Mouse (Mus musculus) stomach, postnatal 0 days (tissue): ENCODE measurements around the gene Map2k6. TPM values are rescaled to one million over a fixed set of nuclear protein-coding genes. Genes with fewer than 3 reads are reported as not detected.

ENCODE experiments used
- ATAC-seq: fragments of 200-750 bp; cut with Nextera tagmentation; 2 replicates; pipeline ENCODE4 v1.8.0; 2017; ENCODE audit not compliant: low FRiP score, low TSS enrichment
- DNase-seq: peaks from one replicate; pipeline ENCODE4 v3.0.0-alpha.2; 2016; ENCODE audit warnings: low spot score
- H3K27ac ChIP-seq: fragments of 300-500 bp; sonication (generic); replicated peaks from 2 replicates; pipeline ENCODE4 v1.5.1; 2014; ENCODE audit warnings: mild to moderate bottlenecking, control low read depth
- H3K27me3 ChIP-seq: fragments of 300-500 bp; sonication (generic); 2 replicates; pipeline ENCODE4 v1.6.1; 2014; ENCODE audit warnings: low read length; ENCODE audit not compliant: control insufficient read depth, insufficient read depth
- H3K36me3 ChIP-seq: fragments of 300-500 bp; sonication (generic); 2 replicates; pipeline ENCODE4 v1.6.1; 2014; ENCODE audit warnings: low read length, mixed read lengths; ENCODE audit not compliant: control insufficient read depth, insufficient read depth
- H3K4me1 ChIP-seq: fragments of 300-500 bp; sonication (generic); replicated peaks from 2 replicates; pipeline ENCODE4 v1.6.1; 2014; ENCODE audit warnings: antibody characterized with exemption; ENCODE audit not compliant: control insufficient read depth, insufficient read depth
- H3K4me2 ChIP-seq: fragments of 300-500 bp; sonication (generic); replicated peaks from 2 replicates; pipeline ENCODE4 v1.6.1; 2014; ENCODE audit warnings: low read depth, mild to moderate bottlenecking, control low read depth, moderate library complexity
- H3K4me3 ChIP-seq: fragments of 300-500 bp; sonication (generic); 2 replicates; pipeline ENCODE4 v1.5.1; 2014; ENCODE audit warnings: low read depth, low read length, control low read depth
- H3K9ac ChIP-seq: fragments of 300-500 bp; sonication (generic); 2 replicates; pipeline ENCODE4 v1.6.1; 2014; ENCODE audit warnings: mild to moderate bottlenecking, low read length, control low read depth, mixed read lengths
- H3K9me3 ChIP-seq: fragments of 300-500 bp; sonication (generic); 2 replicates; pipeline ENCODE4 v1.6.1; 2016; ENCODE audit warnings: low read length; ENCODE audit not compliant: control insufficient read depth
- CTCF ChIP-seq: IDR thresholded peaks from 2 replicates; pipeline ENCODE4 v1.5.1; 2016; ENCODE audit warnings: antibody characterized with exemption, low read depth, mild to moderate bottlenecking, moderate library complexity
- EP300 ChIP-seq: optimal IDR thresholded peaks from 2 replicates; pipeline ENCODE3; 2016; ENCODE audit warnings: antibody characterized with exemption
- WGBS: fragments of 180-500 bp; shearing (Covaris S2); extraction: QIAGEN DNeasy Blood & Tissue Kit; methylation state at CpG from one replicate; pipeline ENCODE4 v1.1.7; 2014; 5-methylcytosine and 5-hydroxymethylcytosine counted together
- polyA plus RNA-seq: library from polyadenylated mRNA; unstranded; fragments of >200 nt; fragmentation: Nextera tagmentation; extraction: Ambion mirVana; gene quantifications from 2 replicates; pipeline ENCODE4 v1.2.1, GENCODE M21; 2015

Map2k6 gene
- polyA plus RNA-seq, 1 experiment from 2014 or later: 6.0 TPM

DNA sequence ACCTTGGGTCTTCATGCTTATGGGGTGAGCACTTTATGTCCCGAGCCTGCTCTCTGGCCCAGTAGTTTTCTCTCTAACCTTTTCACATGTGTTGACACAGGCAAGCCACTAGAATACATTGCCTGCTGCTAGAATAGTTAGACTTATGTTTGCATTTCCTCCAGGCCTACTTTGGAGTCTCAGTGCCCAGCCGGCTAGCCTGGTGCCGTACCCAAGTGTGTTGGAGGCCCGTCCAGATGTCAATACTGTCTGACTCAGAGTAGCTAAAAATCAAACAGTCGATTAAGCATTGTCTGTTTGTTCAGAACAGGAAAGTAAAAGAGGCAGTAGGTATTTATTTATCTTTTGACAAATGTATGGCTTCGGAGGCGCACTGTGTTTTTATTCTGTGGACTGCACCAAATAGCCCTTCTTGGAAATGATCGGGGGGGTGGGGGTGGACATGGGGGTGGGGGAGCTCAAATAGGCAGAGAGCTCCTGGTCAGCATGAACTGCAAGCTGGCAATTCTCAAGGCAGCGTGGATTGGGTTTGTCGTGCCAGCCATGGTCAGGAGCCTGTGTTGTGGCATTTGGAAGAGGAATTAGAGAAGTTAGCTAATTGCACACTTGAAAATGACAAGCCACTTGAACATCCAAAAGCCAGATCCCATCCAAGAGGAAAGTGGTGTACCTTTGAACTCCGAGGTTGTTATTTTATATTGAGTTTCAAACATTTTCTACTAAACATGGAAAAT, 104.2 kb downstream of the Map2k6 start:
- H3K27me3 ChIP-seq: no peaks in the 10 kb centered on the region
- no peak overlapping the region for H3K27ac ChIP-seq
- 63% methylated on average over 11 of the region's 11 CpGs for WGBS
- no peak overlapping the region for H3K4me3 ChIP-seq
- H3K9ac ChIP-seq: no peak overlapping the region
- H3K9me3 ChIP-seq: no peaks in the 10 kb centered on the region
- DNase-seq (peak; percentile 52), ATAC-seq (peak; percentile 70; the same call in 1 of the 2 replicates)
- H3K4me1 ChIP-seq: no peaks in the 10 kb centered on the region
- TF ChIP-seq CTCF (no peak), EP300 (no peak)
- no peak overlapping the region for H3K4me2 ChIP-seq
- peaks cover 2% of the 10 kb centered on the region; the same call in 1 of the 2 replicates for H3K36me3 ChIP-seq

DNA sequence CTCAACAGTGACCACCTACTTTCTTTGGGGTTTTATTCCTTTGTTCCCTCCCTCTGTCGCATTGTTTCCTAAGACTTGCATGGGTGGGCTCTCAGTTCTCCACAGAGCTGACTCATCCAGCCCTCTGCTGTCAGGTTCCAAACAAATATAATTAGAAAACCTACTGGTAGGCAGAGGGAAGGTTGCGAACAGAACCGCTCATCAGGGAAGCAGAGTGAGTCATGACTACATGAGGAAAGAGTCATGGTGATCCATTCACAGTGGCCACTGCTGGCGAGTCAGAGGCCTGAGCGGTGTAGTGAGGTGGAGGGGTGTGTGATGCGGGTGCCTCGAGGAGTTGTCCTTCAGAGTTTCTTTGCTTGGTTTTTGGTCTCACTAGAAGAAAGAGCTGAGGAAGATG, 112.5 kb downstream of the Map2k6 start:
- no peaks in the 10 kb centered on the region for H3K27me3 ChIP-seq
- H3K9me3 ChIP-seq: no peaks in the 10 kb centered on the region
- ATAC-seq: no peak
- H3K9ac ChIP-seq: no peak overlapping the region
- no peak for TF ChIP-seq EP300
- DNase-seq: no peak
- no peaks in the 10 kb centered on the region for H3K4me1 ChIP-seq
- H3K36me3 ChIP-seq: peaks cover 9% of the 10 kb centered on the region; the same call in 1 of the 2 replicates
- WGBS: 83% methylated on average over 7 of the region's 7 CpGs
- no peak overlapping the region for H3K27ac ChIP-seq
- H3K4me3 ChIP-seq: no peak overlapping the region
- no peak overlapping the region for H3K4me2 ChIP-seq

DNA sequence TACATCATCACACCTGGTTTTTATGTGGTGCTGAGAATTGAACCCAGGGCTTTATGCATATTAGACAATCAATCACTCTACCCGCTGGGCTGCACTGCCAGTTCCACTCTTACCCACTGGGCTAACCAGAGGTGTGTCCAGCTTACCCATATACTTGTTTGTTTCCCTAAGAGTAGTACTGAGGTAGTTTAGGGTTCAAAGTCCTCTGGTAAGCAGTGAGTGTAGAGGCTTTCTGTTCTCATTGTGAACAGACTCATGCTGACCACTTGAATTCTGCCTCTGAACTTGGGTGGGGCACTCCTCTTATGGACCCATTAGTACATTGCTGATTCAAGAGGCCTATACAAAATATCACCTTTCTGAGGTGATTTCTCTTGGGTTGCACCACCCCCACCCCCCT, 119.7 kb downstream of the Map2k6 start:
- H3K4me3 ChIP-seq: no peak overlapping the region
- ATAC-seq (peak; percentile 51; the same call in 1 of the 2 replicates), DNase-seq (no peak)
- no peaks in the 10 kb centered on the region for H3K9me3 ChIP-seq
- no peaks in the 10 kb centered on the region for H3K27me3 ChIP-seq
- no peak overlapping the region for H3K9ac ChIP-seq
- H3K36me3 ChIP-seq: peaks cover 4% of the 10 kb centered on the region; the same call in 1 of the 2 replicates
- 100% methylated on average over 1 of the region's 1 CpGs for WGBS
- no peak overlapping the region for H3K4me2 ChIP-seq
- TF ChIP-seq EP300: no peak
- no peak for TF ChIP-seq CTCF
- H3K4me1 ChIP-seq: no peaks in the 10 kb centered on the region
- no peak overlapping the region for H3K27ac ChIP-seq

DNA sequence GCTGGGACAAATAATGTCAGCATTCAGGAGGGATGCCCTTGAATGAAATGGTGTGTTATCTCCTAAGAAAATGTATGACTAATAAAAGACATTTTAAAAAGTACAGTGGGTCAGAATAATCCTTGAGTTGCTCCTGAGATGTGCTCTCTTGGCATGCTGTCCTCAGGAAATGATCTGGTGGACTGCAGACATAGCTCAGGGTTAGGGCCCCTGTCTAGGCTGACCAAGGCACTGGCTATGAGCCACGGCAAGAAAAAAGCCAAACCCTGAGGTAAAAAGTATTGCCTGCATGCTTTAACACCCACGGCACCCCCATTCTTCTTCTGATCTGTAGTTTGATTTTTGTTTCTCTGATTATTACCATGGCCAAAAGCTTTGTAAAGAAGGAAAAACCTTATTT, 124.0 kb downstream of the Map2k6 start:
- no peaks in the 10 kb centered on the region for H3K27me3 ChIP-seq
- no peaks in the 10 kb centered on the region for H3K36me3 ChIP-seq
- no peak overlapping the region for H3K9ac ChIP-seq
- TF ChIP-seq EP300 (no peak), CTCF (no peak)
- no peak for ATAC-seq
- no peaks in the 10 kb centered on the region for H3K4me1 ChIP-seq
- H3K4me3 ChIP-seq: no peak overlapping the region
- no peak for DNase-seq
- no peak overlapping the region for H3K27ac ChIP-seq
- no peak overlapping the region for H3K4me2 ChIP-seq
- 90% methylated on average over 2 of the region's 2 CpGs for WGBS
- no peaks in the 10 kb centered on the region for H3K9me3 ChIP-seq

DNA sequence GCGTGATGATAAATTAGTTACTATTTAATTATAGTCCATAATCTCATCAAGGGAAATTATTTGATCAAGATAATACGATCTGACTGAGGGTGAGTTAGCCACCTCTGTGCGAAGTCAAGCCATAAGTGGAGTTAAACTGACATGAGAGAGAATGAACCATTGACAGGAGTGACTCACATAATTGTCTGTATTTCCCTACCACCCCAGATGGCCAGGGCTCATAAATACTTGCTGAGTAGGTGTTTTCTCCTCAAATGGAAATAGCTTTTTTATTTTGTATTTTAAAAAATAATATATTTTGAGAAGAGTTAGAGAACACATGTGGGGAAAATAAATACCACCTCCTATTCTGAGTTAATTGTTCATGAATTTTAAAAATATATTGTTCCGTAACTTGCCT, 127.2 kb downstream of the Map2k6 start:
- Histone ChIP-seq H3K9ac (no peak overlapping the region), H3K4me3 (no peak overlapping the region), H3K9me3 (no peaks in the 10 kb centered on the region), H3K4me1 (no peaks in the 10 kb centered on the region), H3K4me2 (no peak overlapping the region), H3K27ac (no peak overlapping the region), H3K27me3 (no peaks in the 10 kb centered on the region), H3K36me3 (no peaks in the 10 kb centered on the region)
- 92% methylated on average over 4 of the region's 4 CpGs for WGBS
- DNase-seq (no peak), ATAC-seq (no peak)
- TF ChIP-seq CTCF (no peak), EP300 (no peak)

DNA sequence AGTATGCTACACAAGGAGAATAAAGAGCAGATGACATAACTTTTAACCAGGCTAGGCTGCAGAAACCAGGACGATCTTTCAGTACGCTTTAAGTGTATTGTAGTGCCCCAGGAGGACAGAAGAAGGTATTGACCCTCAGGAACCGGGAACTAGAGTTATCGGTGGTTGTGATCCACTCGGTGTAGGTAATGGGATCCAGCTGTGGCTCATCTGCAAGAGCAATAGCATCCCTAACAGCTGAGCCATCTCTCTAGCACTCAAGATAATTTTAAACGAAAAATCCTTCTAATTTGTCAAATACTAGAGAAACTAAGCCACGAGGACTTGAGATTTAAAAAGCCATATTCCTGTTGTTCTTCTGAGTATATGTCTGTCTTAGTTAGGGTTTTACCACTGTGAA, 132.2 kb downstream of the Map2k6 start:
- 63% methylated on average over 7 of the region's 7 CpGs for WGBS
- no peak overlapping the region for H3K4me3 ChIP-seq
- TF ChIP-seq CTCF (no peak), EP300 (no peak)
- no peaks in the 10 kb centered on the region for H3K27me3 ChIP-seq
- H3K4me1 ChIP-seq: no peaks in the 10 kb centered on the region
- H3K4me2 ChIP-seq: no peak overlapping the region
- no peak overlapping the region for H3K27ac ChIP-seq
- ATAC-seq (no peak), DNase-seq (no peak)
- H3K9ac ChIP-seq: no peak overlapping the region
- no peaks in the 10 kb centered on the region for H3K9me3 ChIP-seq
- no peaks in the 10 kb centered on the region for H3K36me3 ChIP-seq
